Mouse (Mus musculus): ENCODE measurements around the gene Rusc2. TPM values are rescaled to one million over a fixed set of nuclear protein-coding genes. Genes with fewer than 3 reads are reported as not detected.

The Rusc2 gene
- total RNA-seq, 2 experiments from 2014 or later = 42.9 to 61.4 TPM

DNA sequence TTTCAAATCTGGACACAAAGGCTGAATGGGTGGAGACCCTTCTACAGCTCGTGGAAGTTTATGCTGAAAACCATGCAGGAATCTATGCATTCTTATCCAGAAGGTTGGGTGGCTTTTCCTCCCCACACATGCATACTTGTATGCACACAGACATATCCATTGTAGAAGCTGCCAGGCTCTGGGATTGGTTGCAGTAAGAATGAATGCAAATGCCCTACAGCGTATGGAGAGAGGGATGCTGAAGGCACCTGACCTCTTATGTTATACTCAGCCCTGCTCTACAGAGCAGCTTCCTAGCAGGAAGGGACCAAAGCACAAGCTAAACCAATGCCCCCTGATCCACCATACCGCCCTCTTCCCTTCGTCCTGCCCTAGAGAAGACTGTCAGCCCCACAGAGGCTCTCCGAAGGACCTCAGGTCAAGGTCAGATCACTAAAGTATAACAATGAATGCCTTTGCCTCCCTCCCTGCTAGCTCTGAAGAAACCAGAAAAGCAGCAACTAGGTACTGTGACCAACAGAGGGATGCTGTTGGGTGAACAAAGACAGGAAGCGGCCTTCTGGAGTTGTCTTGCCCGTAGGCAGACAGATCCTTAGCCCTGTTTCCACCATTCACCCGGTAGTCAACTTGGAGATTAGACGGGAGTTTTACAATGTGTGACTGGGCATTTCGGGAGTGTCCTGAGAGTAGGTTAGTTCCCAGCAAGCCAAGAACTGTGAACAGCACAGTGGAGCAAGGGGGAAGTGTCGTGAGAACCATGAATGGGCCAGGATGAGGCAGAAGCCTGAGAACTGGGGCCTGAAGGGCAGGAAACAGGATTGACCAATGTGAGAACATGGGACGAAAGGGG, 25.5 kb downstream of the Rusc2 start:
- intact Hi-C loops (cut with DNase I) = loop anchor here (1.0 to 2.0 kb wide), 2 partner anchors 12 to 24 kb away; no protein-coding TSS in a partner anchor
- no peak for DNase-seq

DNA sequence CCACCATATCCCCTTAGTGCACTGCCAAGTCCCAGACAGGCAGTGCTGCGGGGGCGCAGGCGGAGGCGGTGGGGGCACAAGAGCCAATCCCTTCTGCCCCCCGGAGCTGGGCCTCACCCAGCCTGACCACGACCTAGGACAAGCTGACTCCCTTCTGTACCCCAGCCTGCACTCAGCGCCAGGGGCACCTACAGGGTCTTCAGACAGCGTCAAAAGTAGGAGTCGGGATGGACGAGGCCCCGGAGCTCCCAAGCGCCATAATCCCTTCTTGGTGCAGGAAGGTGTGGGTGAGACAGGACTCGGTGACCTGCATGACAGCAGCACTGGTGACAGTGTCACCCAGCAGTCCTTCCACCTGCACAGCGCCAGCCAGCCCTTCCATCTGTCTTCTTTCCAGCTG, 33.0 kb downstream of the Rusc2 start:
- DNase-seq = no peak

DNA sequence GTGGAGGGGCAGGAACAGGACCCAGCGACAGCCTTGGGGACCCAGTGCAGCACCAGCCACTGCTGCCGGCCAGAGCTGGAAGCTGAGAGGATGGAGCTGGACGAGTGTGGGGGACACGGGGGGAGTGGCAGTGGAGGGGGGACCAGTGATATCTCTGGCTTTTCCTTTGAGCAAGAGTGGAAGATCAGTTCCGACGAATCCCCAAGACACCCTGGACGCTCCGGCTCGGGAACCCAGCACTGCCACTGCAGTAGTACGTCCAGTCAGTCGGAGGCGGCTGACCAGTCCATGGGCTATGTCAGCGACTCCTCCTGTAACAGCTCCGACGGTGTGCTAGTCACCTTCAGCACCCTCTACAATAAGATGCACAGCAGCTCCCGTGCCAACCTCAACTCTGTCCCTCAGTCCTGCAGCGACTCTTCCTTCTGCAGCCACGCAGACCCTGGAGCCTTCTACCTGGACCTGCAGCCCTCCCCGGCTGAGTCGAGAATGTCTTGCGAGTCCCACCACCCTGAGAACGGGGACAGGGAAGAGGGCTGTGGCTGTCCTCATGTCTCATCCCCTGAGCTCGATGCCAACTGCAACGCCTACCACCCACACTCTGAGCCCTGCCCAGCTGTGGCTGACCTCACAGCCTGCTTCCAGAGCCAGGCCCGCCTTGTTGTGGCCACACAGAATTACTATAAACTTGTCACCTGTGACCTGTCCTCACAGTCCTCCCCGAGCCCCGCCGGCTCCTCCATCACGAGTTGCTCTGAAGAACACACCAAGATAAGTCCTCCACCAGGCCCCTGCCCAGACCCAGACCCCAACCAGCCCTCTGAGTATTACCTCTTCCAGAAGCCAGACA, 33.7 kb downstream of the Rusc2 start:
- DNase-seq = no peak

More for the DNA sequence above, 33.0 kb downstream of the Rusc2 start:
- intact Hi-C loops (cut with DNase I) = no loop called here

DNA sequence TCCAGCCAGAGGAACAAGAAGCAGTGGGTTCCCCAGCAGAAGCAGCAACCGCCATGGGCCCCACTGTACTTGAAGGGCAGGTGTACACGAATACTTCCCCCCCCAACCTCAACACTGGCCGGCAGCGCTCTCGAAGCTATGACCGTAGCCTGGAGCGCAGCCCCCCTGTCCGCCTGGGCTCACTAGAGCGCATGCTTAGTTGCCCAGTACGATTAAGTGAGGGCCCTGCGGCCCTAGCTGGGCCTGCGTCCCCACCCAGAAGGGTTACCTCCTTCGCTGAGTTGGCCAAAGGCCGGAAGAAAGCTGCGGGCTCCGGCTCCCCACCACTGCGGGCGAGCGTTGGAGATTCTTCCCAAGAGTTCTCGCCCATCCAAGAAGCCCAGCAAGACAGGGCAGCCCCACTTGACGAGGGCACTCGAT, 34.3 kb downstream of the Rusc2 start:
- intact Hi-C loops (cut with DNase I) = no loop called here
- DNase-seq = no peak

More for the DNA sequence above, 33.7 kb downstream of the Rusc2 start:
- intact Hi-C loops (cut with DNase I) = no loop called here

DNA sequence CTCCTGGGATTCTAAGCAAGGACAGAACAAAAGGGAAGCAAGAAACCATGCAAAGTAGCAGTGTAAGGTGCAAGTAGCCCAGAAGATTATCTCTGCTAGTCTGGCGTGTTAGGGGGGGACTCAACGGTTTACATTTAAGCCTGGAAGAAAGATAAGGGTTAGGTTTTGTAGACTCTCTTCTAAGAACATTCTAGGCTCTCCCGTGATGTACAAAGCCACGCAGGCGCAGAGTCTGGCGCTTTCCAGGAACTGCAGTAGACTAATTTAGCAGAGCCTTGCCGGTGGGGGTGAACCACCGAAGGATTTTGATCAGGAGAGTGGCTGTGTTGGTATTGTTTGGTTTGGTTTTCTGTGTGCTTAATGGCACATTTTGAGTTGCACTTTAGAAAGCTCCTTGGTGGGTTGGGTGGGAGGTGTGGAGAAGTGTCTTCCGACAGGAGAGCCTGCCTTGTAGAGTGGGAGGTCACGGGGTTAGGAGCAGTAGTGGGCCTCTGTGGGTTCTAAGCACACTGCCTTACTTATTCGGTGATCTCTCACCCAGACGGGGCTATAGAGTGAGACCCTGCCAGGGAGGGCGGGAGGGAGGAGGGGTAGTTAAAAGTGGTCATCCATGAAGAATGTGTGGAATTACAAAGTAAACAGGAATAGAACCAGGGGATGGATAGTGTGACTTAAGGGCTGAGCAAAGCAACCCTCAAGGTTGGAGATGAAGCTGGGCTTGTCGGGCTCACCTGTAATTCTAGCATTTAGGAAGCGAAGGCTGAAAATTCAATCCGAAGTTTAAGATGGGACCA, 35.7 kb downstream of the Rusc2 start:
- DNase-seq = peak in 1 of 2 experiments; percentile 12
- intact Hi-C loops (cut with DNase I) = no loop called here

DNA sequence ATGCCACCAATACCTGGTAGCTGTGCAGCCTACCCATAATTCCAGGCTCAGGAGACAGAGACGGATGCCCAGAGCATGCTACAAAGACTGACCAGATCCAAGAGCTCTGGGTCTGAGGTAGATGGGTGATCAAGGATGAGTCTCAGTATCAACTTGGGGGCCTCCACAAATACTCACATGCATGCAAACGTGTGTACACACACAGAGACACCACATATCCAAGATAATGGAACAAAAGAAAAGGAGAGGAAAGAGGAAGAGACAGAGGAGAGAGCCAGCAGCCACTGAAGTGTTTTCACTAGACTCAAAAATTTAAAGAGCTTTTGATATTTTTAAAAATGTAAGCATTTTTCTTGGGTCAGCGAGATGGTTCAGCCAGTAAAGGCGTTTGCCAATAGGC, 36.7 kb downstream of the Rusc2 start:
- intact Hi-C loops (cut with DNase I) = no loop called here

GRCm38 (mm10) chr4:43418973-43419656, 37.3 kb downstream of the Rusc2 start:
- DNase-seq = peak; percentile 60 to 61
- intact Hi-C loops (cut with DNase I) = loop anchor here (1.0 kb wide), 2 partner anchors 12 to 25 kb away; no protein-coding TSS in a partner anchor

More for the DNA sequence above, 36.7 kb downstream of the Rusc2 start:
- no peak for DNase-seq

DNA sequence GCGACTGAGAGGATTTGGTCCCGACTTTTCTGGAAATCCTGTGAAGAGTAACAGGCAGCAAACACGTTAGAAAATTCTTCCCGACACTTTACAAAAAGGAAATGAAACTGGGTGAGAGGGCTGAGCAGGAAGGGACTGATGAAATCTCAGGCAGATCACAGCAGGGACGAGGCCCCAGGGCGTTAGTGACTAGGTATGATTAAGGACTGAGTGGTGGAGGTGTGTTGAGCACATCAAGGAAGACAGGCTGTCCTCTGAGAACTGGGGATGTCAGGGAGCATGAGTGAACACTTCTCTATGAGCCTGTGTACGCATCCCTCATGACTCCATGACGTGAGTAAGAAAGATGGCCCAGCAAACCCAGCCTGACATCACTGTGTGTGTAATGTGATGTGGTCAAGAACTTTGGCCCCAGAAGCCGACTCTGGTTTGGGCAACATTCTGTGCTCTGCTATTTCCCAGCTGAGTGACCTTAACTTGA, 38.1 kb downstream of the Rusc2 start:
- intact Hi-C loops (cut with DNase I) = loop anchor here (1.0 to 2.0 kb wide), 6 partner anchors 13 to 373 kb away; partner anchors contain the start of genes Atp8b5, Fam214b and Rusc2
- DNase-seq = no peak

DNA sequence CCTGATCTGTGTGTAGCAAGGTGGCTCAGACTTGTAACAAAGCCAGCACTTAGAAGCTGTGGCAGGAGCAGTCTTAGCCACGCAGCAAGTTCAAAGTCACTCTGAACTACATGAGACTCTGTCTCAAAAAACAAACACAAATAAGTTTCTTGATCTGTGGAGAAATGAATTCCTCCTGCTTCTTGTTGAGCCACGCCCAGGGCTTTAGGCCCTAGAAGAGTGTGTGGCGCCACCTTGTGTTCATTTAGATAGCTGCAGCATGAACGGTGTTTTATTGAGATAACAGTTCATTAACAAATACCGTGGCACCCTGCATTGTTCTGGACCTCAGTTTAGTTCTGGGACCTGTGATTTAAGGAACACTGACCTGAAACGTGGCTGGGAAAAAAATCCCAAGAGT, 38.5 kb downstream of the Rusc2 start:
- intact Hi-C loops (cut with DNase I) = loop anchor here (1.0 to 2.0 kb wide), 4 partner anchors 39 to 374 kb away; partner anchors contain the start of genes Atp8b5, Fam214b and Rusc2
- peak; percentile 88 to 91 for DNase-seq

DNA sequence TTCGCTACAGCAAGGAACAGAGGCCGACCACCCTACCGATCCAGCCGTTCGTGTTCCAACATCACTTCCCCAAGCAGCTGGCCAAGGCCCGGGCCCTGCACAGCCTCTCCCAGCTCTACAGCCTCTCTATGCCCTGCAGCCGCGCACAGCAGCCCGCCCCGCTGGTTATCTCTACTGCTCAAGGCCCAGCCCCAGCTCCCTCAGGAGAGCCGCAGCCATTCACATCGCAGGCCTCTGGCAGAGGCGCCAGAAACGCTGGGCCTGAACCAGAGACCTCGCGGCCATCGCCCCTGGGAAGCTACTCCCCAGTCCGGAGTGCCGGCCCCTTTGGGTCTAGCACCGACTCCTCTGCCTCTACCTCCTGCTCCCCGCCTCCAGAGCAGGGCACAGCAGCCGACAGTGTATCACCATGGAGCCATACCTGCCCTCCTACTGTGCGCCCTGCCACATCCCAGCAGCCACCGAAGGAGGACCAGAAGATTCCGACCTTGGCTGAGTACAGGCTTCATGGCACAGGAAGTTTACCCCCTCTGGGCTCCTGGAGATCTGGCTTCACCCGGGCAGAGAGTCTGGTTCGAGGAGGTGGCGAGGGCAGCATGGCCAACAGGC, 40.0 kb downstream of the Rusc2 start:
- intact Hi-C loops (cut with DNase I) = loop anchor here (2.0 kb wide), 1 partner anchor 375 kb away; the partner anchor contains the start of gene Fam214b

GRCm38 (mm10) chr4:43423267-43423934, 41.6 kb downstream of the Rusc2 start:
- intact Hi-C loops (cut with DNase I) = no loop called here
- peak in 1 of 2 experiments; percentile 55 for DNase-seq

More for the DNA sequence above, 40.0 kb downstream of the Rusc2 start:
- DNase-seq = no peak

- DNase-seq = no peak
- intact Hi-C loops (cut with DNase I) = no loop called here
These were observed 42.3 kb downstream of the Rusc2 start for GRCm38 (mm10) chr4:43424072-43424471.

GRCm38 (mm10) chr4:43425197-43425596, 43.4 kb downstream of the Rusc2 start:
- no peak for DNase-seq
- intact Hi-C loops (cut with DNase I) = no loop called here

- intact Hi-C loops (cut with DNase I) = no loop called here
- peak in 1 of 2 experiments; percentile 15 for DNase-seq
These were observed 44.0 kb downstream of the Rusc2 start for GRCm38 (mm10) chr4:43425648-43426380.

- no peak for DNase-seq
- intact Hi-C loops (cut with DNase I) = no loop called here
These were observed 44.7 kb downstream of the Rusc2 start for GRCm38 (mm10) chr4:43426487-43426886.

DNA sequence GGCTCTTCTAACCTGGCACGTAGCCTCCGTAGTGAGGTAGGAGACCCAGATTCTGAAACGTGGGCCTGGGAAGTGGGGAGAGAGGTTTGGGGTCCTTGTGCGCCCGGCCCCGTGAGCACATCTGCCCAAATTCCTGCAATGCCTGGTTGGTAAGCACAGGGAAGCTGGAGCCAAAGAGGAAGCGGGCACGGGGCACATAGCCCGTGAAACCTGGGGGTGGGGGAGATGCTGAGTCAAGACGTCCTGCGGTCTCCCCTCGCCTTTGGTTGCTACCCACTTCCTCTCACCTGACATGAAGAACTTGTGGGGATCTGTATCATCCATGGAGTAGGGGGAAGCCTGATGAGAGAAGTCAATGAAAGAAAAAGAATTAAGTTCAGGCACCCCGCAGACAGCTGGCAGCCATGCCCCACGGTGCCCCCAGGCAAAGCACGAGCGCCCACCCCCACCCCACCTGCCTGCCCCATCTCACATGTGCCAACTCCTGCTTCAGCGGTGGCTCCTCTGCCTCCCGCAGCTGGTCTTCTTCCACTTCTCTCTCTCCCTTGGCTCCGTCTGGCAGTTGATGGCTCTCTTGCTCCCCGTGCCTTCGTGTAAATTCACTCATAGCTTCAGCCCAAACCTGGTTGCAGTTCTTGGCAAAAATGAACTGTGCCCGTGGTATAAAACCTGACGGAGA, 45.9 kb downstream of the Rusc2 start:
- DNase-seq = no peak
- intact Hi-C loops (cut with DNase I) = no loop called here

DNA sequence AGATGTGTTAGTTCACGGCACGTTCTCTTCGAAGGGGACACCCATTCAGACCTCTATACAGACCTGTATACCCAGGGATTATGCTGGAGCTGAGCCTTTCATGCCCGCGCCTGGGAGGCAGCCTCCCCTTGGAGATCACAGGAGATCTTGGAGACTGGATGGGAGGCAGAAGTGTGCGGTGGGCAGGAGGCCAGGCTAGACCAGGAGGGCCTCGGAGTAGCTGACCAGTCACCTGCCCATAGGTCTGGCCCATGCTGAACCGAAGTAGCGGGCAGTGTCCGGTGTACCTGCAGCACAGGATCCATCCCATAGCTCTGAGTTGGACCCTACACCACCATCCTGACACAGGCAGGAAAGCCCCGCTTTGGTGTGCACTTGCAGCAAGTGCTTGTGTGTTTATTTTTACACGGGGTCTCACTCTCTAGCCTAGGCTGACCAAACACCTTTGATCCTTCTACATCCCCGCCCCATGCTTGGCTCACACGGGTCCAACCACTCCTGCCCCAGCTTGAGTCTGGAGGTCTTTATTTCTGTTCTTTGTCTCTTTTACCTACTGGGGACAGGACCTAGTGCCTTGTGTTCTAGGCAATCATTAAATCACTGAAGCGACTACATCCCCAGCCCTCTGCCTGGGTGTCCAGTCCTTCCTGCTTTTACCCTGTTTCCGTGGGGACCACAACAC, 46.5 kb downstream of the Rusc2 start:
- no peak for DNase-seq
- intact Hi-C loops (cut with DNase I) = no loop called here
